Mouse (Mus musculus): ENCODE measurements around the gene Ephb1. TPM values are rescaled to one million over a fixed set of nuclear protein-coding genes. Genes with fewer than 3 reads are reported as not detected.

Ephb1 gene
- polyA plus RNA-seq, 1 experiment = 2.5 TPM

- Histone ChIP-seq H3K36me3 (ENCODE audit: control insufficient read depth, insufficient read depth) (no peaks in the 10 kb centered on the region), H3K79me2 (ENCODE audit: control insufficient read depth, insufficient read depth) (no peaks in the 10 kb centered on the region), H3K4me3 (no peak overlapping the region), H3K27me3 (ENCODE audit: control insufficient read depth, insufficient read depth, insufficient read length) (no peaks in the 10 kb centered on the region), H3K4me2 (ENCODE audit: low read depth) (peak overlapping the region; percentile 64), H3ac (ENCODE audit: control insufficient read depth, insufficient read length) (no peak overlapping the region)
- TF ChIP-seq MYOD1 (IDR thresholded peaks at IDR 0.05; ENCODE audit: control insufficient read depth in 1 of 3, insufficient read length in 2 of 3, low read depth in 2 of 3) = peak; percentile 19 to 69 (median 54)
- TF ChIP-seq POLR2AphosphoS2 (IDR thresholded peaks at IDR 0.05; ENCODE audit: insufficient read length, low read depth) = no peak
- peak in 1 of 3 experiments; percentile 26 for TF ChIP-seq MYOG (IDR thresholded peaks at IDR 0.05; ENCODE audit: control insufficient read depth in 1 of 3, insufficient read depth in 1 of 3, insufficient read length in 2 of 3, low read depth in 2 of 3)
- no peak for TF ChIP-seq TCF3 (IDR thresholded peaks at IDR 0.05; ENCODE audit: insufficient read length, low read depth)
- TF ChIP-seq TCF12 (IDR thresholded peaks at IDR 0.05; ENCODE audit: insufficient read depth, poor library complexity, severe bottlenecking) = peak; percentile 58
Observed at GRCm38 (mm10) chr9:102335571-102336282, 18.8 kb downstream of the Ephb1 start.

GRCm38 (mm10) chr9:102330266-102331060, 24.0 kb downstream of the Ephb1 start:
- TF ChIP-seq E2F4 (IDR thresholded peaks at IDR 0.05; ENCODE audit: insufficient read depth) (no peak), POLR2AphosphoS2 (IDR thresholded peaks at IDR 0.05; ENCODE audit: insufficient read length, low read depth) (no peak), POLR2A (IDR thresholded peaks at IDR 0.05; ENCODE audit: insufficient read length, low read depth) (no peak), TCF12 (IDR thresholded peaks at IDR 0.05; ENCODE audit: insufficient read depth, poor library complexity, severe bottlenecking) (no peak)
- no peaks in the 10 kb centered on the region for H3K79me2 ChIP-seq (ENCODE audit: control insufficient read depth, insufficient read depth)
- no peak overlapping the region for H3K4me3 ChIP-seq
- no peak overlapping the region for H3K4me2 ChIP-seq (ENCODE audit: low read depth)
- no peak overlapping the region for H3ac ChIP-seq (ENCODE audit: control insufficient read depth, insufficient read length)
- no peaks in the 10 kb centered on the region for H3K27me3 ChIP-seq (ENCODE audit: control insufficient read depth, insufficient read depth, insufficient read length)
- no peaks in the 10 kb centered on the region for H3K36me3 ChIP-seq (ENCODE audit: control insufficient read depth, insufficient read depth)

- Histone ChIP-seq H3K36me3 (ENCODE audit: control insufficient read depth, insufficient read depth) (no peaks in the 10 kb centered on the region), H3K79me2 (ENCODE audit: control insufficient read depth, insufficient read depth) (no peaks in the 10 kb centered on the region), H3K4me3 (no peak overlapping the region), H3K27me3 (ENCODE audit: control insufficient read depth, insufficient read depth, insufficient read length) (no peaks in the 10 kb centered on the region), H3K4me2 (ENCODE audit: low read depth) (no peak overlapping the region), H3ac (ENCODE audit: control insufficient read depth, insufficient read length) (no peak overlapping the region)
- TF ChIP-seq TCF3 (IDR thresholded peaks at IDR 0.05; ENCODE audit: insufficient read length, low read depth) (no peak), REST (IDR thresholded peaks at IDR 0.05; ENCODE audit: insufficient read depth, insufficient read length) (no peak), CEBPB (IDR thresholded peaks at IDR 0.05; ENCODE audit: insufficient read depth, poor library complexity, severe bottlenecking) (peak; percentile 88), USF1 (IDR thresholded peaks at IDR 0.05; ENCODE audit: low read depth) (peak; percentile 61), E2F4 (IDR thresholded peaks at IDR 0.05; ENCODE audit: insufficient read depth) (no peak), SRF (IDR thresholded peaks at IDR 0.05; ENCODE audit: control insufficient read depth, insufficient read length, low read depth) (no peak)
Observed at GRCm38 (mm10) chr9:102327625-102328150, 26.8 kb downstream of the Ephb1 start.

GRCm38 (mm10) chr9:102315436-102315835, 39.1 kb downstream of the Ephb1 start:
- no peak overlapping the region for H3K4me3 ChIP-seq
- H3K36me3 ChIP-seq (ENCODE audit: control insufficient read depth, insufficient read depth) = no peaks in the 10 kb centered on the region
- TF ChIP-seq POLR2AphosphoS2 (IDR thresholded peaks at IDR 0.05; ENCODE audit: insufficient read length, low read depth) (no peak), CEBPB (IDR thresholded peaks at IDR 0.05; ENCODE audit: insufficient read depth, poor library complexity, severe bottlenecking) (no peak), TCF12 (IDR thresholded peaks at IDR 0.05; ENCODE audit: insufficient read depth, poor library complexity, severe bottlenecking) (no peak), USF1 (IDR thresholded peaks at IDR 0.05; ENCODE audit: low read depth) (no peak), POLR2A (IDR thresholded peaks at IDR 0.05; ENCODE audit: insufficient read length, low read depth) (no peak), MYOG (IDR thresholded peaks at IDR 0.05; ENCODE audit: control insufficient read depth in 1 of 3, insufficient read depth in 1 of 3, insufficient read length in 2 of 3, low read depth in 2 of 3) (no peak), REST (IDR thresholded peaks at IDR 0.05; ENCODE audit: insufficient read depth, insufficient read length) (no peak), TCF3 (IDR thresholded peaks at IDR 0.05; ENCODE audit: insufficient read length, low read depth) (no peak), E2F4 (IDR thresholded peaks at IDR 0.05; ENCODE audit: insufficient read depth) (no peak), SRF (IDR thresholded peaks at IDR 0.05; ENCODE audit: control insufficient read depth, insufficient read length, low read depth) (no peak), MYOD1 (IDR thresholded peaks at IDR 0.05; ENCODE audit: control insufficient read depth in 1 of 3, insufficient read length in 2 of 3, low read depth in 2 of 3) (no peak)
- H3K79me2 ChIP-seq (ENCODE audit: control insufficient read depth, insufficient read depth) = no peaks in the 10 kb centered on the region
- no peak overlapping the region for H3ac ChIP-seq (ENCODE audit: control insufficient read depth, insufficient read length)
- no peak overlapping the region for H3K4me2 ChIP-seq (ENCODE audit: low read depth)
- peaks cover 7% of the 10 kb centered on the region for H3K27me3 ChIP-seq (ENCODE audit: control insufficient read depth, insufficient read depth, insufficient read length)

- no peaks in the 10 kb centered on the region for H3K79me2 ChIP-seq (ENCODE audit: control insufficient read depth, insufficient read depth)
- H3K27me3 ChIP-seq (ENCODE audit: control insufficient read depth, insufficient read depth, insufficient read length) = peaks cover 7% of the 10 kb centered on the region
- TF ChIP-seq MYOD1 (IDR thresholded peaks at IDR 0.05; ENCODE audit: control insufficient read depth in 1 of 3, insufficient read length in 2 of 3, low read depth in 2 of 3) (no peak), REST (IDR thresholded peaks at IDR 0.05; ENCODE audit: insufficient read depth, insufficient read length) (no peak), MYOG (IDR thresholded peaks at IDR 0.05; ENCODE audit: control insufficient read depth in 1 of 3, insufficient read depth in 1 of 3, insufficient read length in 2 of 3, low read depth in 2 of 3) (no peak), SRF (IDR thresholded peaks at IDR 0.05; ENCODE audit: control insufficient read depth, insufficient read length, low read depth) (no peak), TCF12 (IDR thresholded peaks at IDR 0.05; ENCODE audit: insufficient read depth, poor library complexity, severe bottlenecking) (no peak), CEBPB (IDR thresholded peaks at IDR 0.05; ENCODE audit: insufficient read depth, poor library complexity, severe bottlenecking) (no peak), MAX (IDR thresholded peaks at IDR 0.05; ENCODE audit: low read depth) (no peak), TCF3 (IDR thresholded peaks at IDR 0.05; ENCODE audit: insufficient read length, low read depth) (no peak), USF1 (IDR thresholded peaks at IDR 0.05; ENCODE audit: low read depth) (no peak), POLR2A (IDR thresholded peaks at IDR 0.05; ENCODE audit: insufficient read length, low read depth) (no peak), E2F4 (IDR thresholded peaks at IDR 0.05; ENCODE audit: insufficient read depth) (no peak), POLR2AphosphoS2 (IDR thresholded peaks at IDR 0.05; ENCODE audit: insufficient read length, low read depth) (no peak)
- no peak overlapping the region for H3K4me3 ChIP-seq
- H3ac ChIP-seq (ENCODE audit: control insufficient read depth, insufficient read length) = no peak overlapping the region
- H3K36me3 ChIP-seq (ENCODE audit: control insufficient read depth, insufficient read depth) = no peaks in the 10 kb centered on the region
- no peak overlapping the region for H3K4me2 ChIP-seq (ENCODE audit: low read depth)
Observed at GRCm38 (mm10) chr9:102314795-102315194, 39.7 kb downstream of the Ephb1 start.

Data from myocyte (in vitro differentiated cells).